Mouse (Mus musculus) cerebral cortex, adult 2 months (tissue): ENCODE data around the gene Flvcr1.

Source experiments
- WGBS: fragments of 180-500 bp; shearing (Covaris S2); methylation state at CpG from one replicate; pipeline ENCODE4 v1.1.7; 2018; 5-methylcytosine and 5-hydroxymethylcytosine counted together

Gene Flvcr1

GRCm38 (mm10) chr1:191037999-191038398 lies 12.0 kb upstream of the Flvcr1 start:
- 92% methylated on average over 4 of the region's 4 CpGs for WGBS

- 79% methylated on average over 6 of the region's 6 CpGs for WGBS
These were observed 10.8 kb upstream of the Flvcr1 start, which contains the start of gene Spata45 for GRCm38 (mm10) chr1:191036554-191037334. Spata45 (plus strand) TSS chr1:191036639.

- 41% methylated on average over 4 of the region's 4 CpGs for WGBS
These were observed 9.7 kb upstream of the Flvcr1 start for GRCm38 (mm10) chr1:191035649-191036048.

- WGBS: 67% methylated on average over 6 of the region's 6 CpGs
These were observed 5.0 kb upstream of the Flvcr1 start for GRCm38 (mm10) chr1:191030922-191031425.

- WGBS: 55% methylated on average over 10 of the region's 10 CpGs
These were observed 4.2 kb upstream of the Flvcr1 start for GRCm38 (mm10) chr1:191030182-191030581.

- WGBS: 2% methylated on average over 68 of the region's 69 CpGs
These were observed 644 bp downstream of the Flvcr1 start for GRCm38 (mm10) chr1:191025016-191026012.

- 90% methylated on average over 6 of the region's 6 CpGs for WGBS
These were observed 2.2 kb downstream of the Flvcr1 start for GRCm38 (mm10) chr1:191023806-191024205.

GRCm38 (mm10) chr1:191023140-191023539 lies 2.8 kb downstream of the Flvcr1 start:
- WGBS: 67% methylated on average over 2 of the region's 2 CpGs

GRCm38 (mm10) chr1:191021016-191021415 lies 4.9 kb downstream of the Flvcr1 start:
- WGBS: 83% methylated on average over 7 of the region's 7 CpGs

- 63% methylated on average over 3 of the region's 3 CpGs for WGBS
These were observed 5.6 kb downstream of the Flvcr1 start for GRCm38 (mm10) chr1:191020217-191020924.

GRCm38 (mm10) chr1:191019803-191020202 lies 6.2 kb downstream of the Flvcr1 start:
- whole genome bisulfite sequencing: 80% methylated on average over 5 of the region's 5 CpGs

GRCm38 (mm10) chr1:191014271-191014670 lies 11.7 kb downstream of the Flvcr1 start:
- WGBS: 94% methylated on average over 3 of the region's 3 CpGs

GRCm38 (mm10) chr1:191008707-191009106 lies 17.3 kb downstream of the Flvcr1 start:
- WGBS: 98% methylated on average over 5 of the region's 5 CpGs

- 71% methylated on average over 6 of the region's 6 CpGs for WGBS
These were observed 23.8 kb downstream of the Flvcr1 start for GRCm38 (mm10) chr1:191002201-191002600.

- 69% methylated on average over 3 of the region's 3 CpGs for WGBS
These were observed 25.3 kb downstream of the Flvcr1 start for GRCm38 (mm10) chr1:191000686-191001085.

- WGBS: 84% methylated on average over 1 of the region's 1 CpGs
These were observed 27.9 kb downstream of the Flvcr1 start for GRCm38 (mm10) chr1:190998027-190998426.

- 63% methylated on average over 6 of the region's 6 CpGs for WGBS
These were observed 29.5 kb downstream of the Flvcr1 start for GRCm38 (mm10) chr1:190996346-190996877.

GRCm38 (mm10) chr1:190995548-190995947 lies 30.4 kb downstream of the Flvcr1 start:
- WGBS: 45% methylated on average over 7 of the region's 7 CpGs

GRCm38 (mm10) chr1:190989437-190990082 lies 36.4 kb downstream of the Flvcr1 start:
- WGBS: 56% methylated on average over 9 of the region's 9 CpGs

GRCm38 (mm10) chr1:190981412-190981811 lies 44.5 kb downstream of the Flvcr1 start:
- 84% methylated on average over 4 of the region's 4 CpGs for WGBS

- 86% methylated on average over 1 of the region's 1 CpGs for WGBS
These were observed 45.5 kb downstream of the Flvcr1 start for GRCm38 (mm10) chr1:190980470-190980869.
